Mouse (Mus musculus): Measurements from ENCODE around the gene Chl1.

Chl1 gene

GRCm38 (mm10) chr6:103674332-103674731, 163.9 kb downstream of the Chl1 start:
- DNase-seq = peak; percentile 65

- no peak for DNase-seq
Measured at GRCm38 (mm10) chr6:103675145-103675544, 164.8 kb downstream of the Chl1 start.

- DNase-seq = no peak
Measured at GRCm38 (mm10) chr6:103676664-103677063, 166.3 kb downstream of the Chl1 start.

- no peak for DNase-seq
Measured at GRCm38 (mm10) chr6:103677072-103677471, 166.7 kb downstream of the Chl1 start.

- peak; percentile 71 for DNase-seq
Measured at GRCm38 (mm10) chr6:103682854-103683574, 172.6 kb downstream of the Chl1 start.

- no peak for DNase-seq
Measured at GRCm38 (mm10) chr6:103692511-103692910, 182.1 kb downstream of the Chl1 start.

- DNase-seq = no peak
Measured at GRCm38 (mm10) chr6:103697349-103698028, 187.1 kb downstream of the Chl1 start.

- no peak for DNase-seq
Measured at GRCm38 (mm10) chr6:103699482-103699881, 189.1 kb downstream of the Chl1 start.

- DNase-seq = no peak
Measured at GRCm38 (mm10) chr6:103699895-103700294, 189.5 kb downstream of the Chl1 start.

GRCm38 (mm10) chr6:103700336-103700735, 189.9 kb downstream of the Chl1 start:
- no peak for DNase-seq

GRCm38 (mm10) chr6:103706366-103706765, 196.0 kb downstream of the Chl1 start:
- DNase-seq = no peak

- no peak for DNase-seq
Measured at GRCm38 (mm10) chr6:103739291-103739690, 228.9 kb downstream of the Chl1 start.

- DNase-seq = peak; percentile 9
Measured at GRCm38 (mm10) chr6:103742784-103743183, 232.4 kb downstream of the Chl1 start.

GRCm38 (mm10) chr6:103746103-103746502, 235.7 kb downstream of the Chl1 start:
- DNase-seq = peak; percentile 80

GRCm38 (mm10) chr6:103749122-103749773, 238.9 kb downstream of the Chl1 start:
- DNase-seq = peak; percentile 14

- no peak for DNase-seq
Measured at GRCm38 (mm10) chr6:103753891-103754290, 243.5 kb downstream of the Chl1 start.

GRCm38 (mm10) chr6:103766830-103767229, 256.4 kb downstream of the Chl1 start:
- DNase-seq = no peak

GRCm38 (mm10) chr6:103781058-103781457, 270.7 kb downstream of the Chl1 start:
- no peak for DNase-seq

GRCm38 (mm10) chr6:103791077-103791632, 280.8 kb downstream of the Chl1 start:
- no peak for DNase-seq

- no peak for DNase-seq
Measured at GRCm38 (mm10) chr6:103795241-103795640, 284.9 kb downstream of the Chl1 start.
